Mouse (Mus musculus): Measurements from ENCODE around the gene Gpr153.

DNA sequence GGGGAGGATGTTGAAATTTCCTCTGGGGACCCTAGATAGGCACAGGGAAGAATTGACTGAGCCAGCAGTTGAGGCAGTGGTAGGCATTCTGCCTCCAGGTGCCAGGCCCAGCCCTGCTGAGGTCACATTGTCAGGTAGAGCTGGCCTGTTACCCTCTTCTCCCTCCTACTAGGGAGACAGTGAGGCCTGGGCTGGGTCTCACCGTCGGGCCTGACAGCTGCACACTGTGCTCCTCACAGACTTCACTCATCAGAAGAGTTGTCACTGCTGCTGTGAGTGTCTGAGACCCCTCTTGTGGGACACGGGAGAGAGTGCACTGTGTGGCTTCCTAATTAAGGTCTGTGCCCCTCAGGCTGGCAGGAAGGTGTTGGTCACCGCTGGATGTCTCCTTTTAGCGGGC is 8.2 kb upstream of the Gpr153 start:
- TF ChIP-seq ZNF384 (IDR thresholded peaks at IDR 0.05; ENCODE audit: low read depth, low read length) (no peak), CTCF (conservative IDR thresholded peaks at IDR 0.05 in 1 of 2, IDR thresholded peaks at IDR 0.05 in 1 of 2; ENCODE audit: low read depth in 2 of 2, low read length in 2 of 2) (no peak), POLR2AphosphoS2 (IDR thresholded peaks at IDR 0.05; ENCODE audit: low read depth, low read length) (no peak), EP300 (IDR thresholded peaks at IDR 0.05; ENCODE audit: low read length) (no peak)

All from CH12.LX (cell line).